Mouse (Mus musculus) right cerebral cortex, postnatal 4 days (tissue): Measurements from ENCODE around the gene Urb2.

Experiments used
- DNase-seq: peaks from one replicate; pipeline ENCODE4 v3.0.0-alpha.2; 2022

Urb2 gene

GRCm38 (mm10) chr8:124078969-124079368 is 57.7 kb downstream of the Urb2 start:
- DNase-seq: no peak

- DNase-seq: no peak
Observed at GRCm38 (mm10) chr8:124080467-124081326, 59.4 kb downstream of the Urb2 start.

GRCm38 (mm10) chr8:124082616-124083015 is 61.3 kb downstream of the Urb2 start:
- no peak for DNase-seq

- no peak for DNase-seq
Observed at GRCm38 (mm10) chr8:124083611-124084010, 62.3 kb downstream of the Urb2 start.

- no peak for DNase-seq
Observed at GRCm38 (mm10) chr8:124085668-124086067, 64.4 kb downstream of the Urb2 start.

GRCm38 (mm10) chr8:124088092-124088613 is 66.8 kb downstream of the Urb2 start:
- no peak for DNase-seq

- no peak for DNase-seq
Observed at GRCm38 (mm10) chr8:124089016-124089415, 67.7 kb downstream of the Urb2 start.

- no peak for DNase-seq
Observed at GRCm38 (mm10) chr8:124090473-124090872, 69.2 kb downstream of the Urb2 start.
